Comparison of ENCODE assay signal across 8 mouse cellular contexts in the genomic region with DNA sequence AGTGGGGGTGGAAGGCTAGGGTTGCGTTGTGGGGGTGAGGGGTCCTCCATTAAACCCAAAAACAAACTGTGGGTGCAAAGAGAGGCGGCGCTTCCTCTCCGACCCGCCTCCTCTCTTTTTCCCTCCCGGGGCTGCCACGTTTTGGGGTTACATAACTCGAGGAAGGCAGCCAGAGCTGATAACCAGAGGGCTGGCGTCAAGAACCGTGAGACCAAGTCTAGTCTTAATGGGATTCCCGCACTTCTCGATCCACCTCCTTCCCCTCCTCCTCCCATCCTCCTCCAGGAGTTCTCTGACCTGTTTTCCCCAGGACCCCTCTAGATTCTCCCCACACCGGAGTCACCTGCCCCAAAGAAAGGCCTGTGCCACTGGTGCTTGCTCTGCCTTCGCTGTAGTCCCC. TPM values are rescaled to one million over a fixed set of nuclear protein-coding genes. Genes with fewer than 3 reads are reported as not detected.
DNase-seq lines count a peak whose midpoint lies in the region; ATAC-seq lines count a peak whose summit lies in the region.

No protein-coding gene starts in this region.

- 21% methylated on average over 14 of the region's 14 CpGs for WGBS in hindbrain, embryonic 15.5 days

- no peak overlapping the region for H3K9ac ChIP-seq in hindbrain, embryonic 15.5 days

- no peak overlapping the region for H3K27ac ChIP-seq in hindbrain, embryonic 15.5 days (replicated peaks)

- peak; percentile 30 for DNase-seq in adrenal gland, postnatal 10 days
- DNase-seq in adrenal gland, adult 8-10 months, result no peak
- DNase-seq in urinary bladder, postnatal 25 days (ENCODE audit: low spot score), result peak; percentile 35
- no peak for DNase-seq in urinary bladder, postnatal 10 days (ENCODE audit: low spot score)
- peak; percentile 38 for DNase-seq in lung, postnatal 36 days
- no peak for DNase-seq in T-cell, adult 2 months (ENCODE audit: low spot score)

- H3K4me3 ChIP-seq in hindbrain, embryonic 15.5 days, result peak overlapping the region; percentile 46

- H3K27me3 ChIP-seq in hindbrain, embryonic 15.5 days, result no peaks in the 10 kb centered on the region

- H3K4me2 ChIP-seq in hindbrain, embryonic 15.5 days, result peak overlapping the region; percentile 87

- H3K9me3 ChIP-seq in hindbrain, embryonic 15.5 days, result no peaks in the 10 kb centered on the region

- H3K36me3 ChIP-seq in hindbrain, embryonic 15.5 days, result no peaks in the 10 kb centered on the region; the same call in 1 of the 2 replicates

- no peak for ATAC-seq in hindbrain, embryonic 15.5 days (ENCODE audit: low FRiP score, low read depth)
- ATAC-seq in erythroblast, adult 5-6 weeks (replicated peaks; ENCODE audit: low FRiP score, poor library complexity, severe bottlenecking), result no peak

- peaks cover 16% of the 10 kb centered on the region for H3K4me1 ChIP-seq in hindbrain, embryonic 15.5 days (replicated peaks)

RNA-seq across cellular contexts. Expression of gene Cpxm1, which starts 0.7 kb away (rescaled TPM):
- total RNA-seq in adrenal gland, postnatal 10 days (2021), result 10 to 100 TPM; 15.8 to 16.8 TPM
- 10 to 100 TPM in 1 of 4 experiments, 1 to 10 TPM in 3; 5.5 to 12.3 (median 7.9) TPM for total RNA-seq in adrenal gland, adult 8-10 months (2022)
- polyA plus RNA-seq in hindbrain, embryonic 15.5 days (2015; fragmentation: Nextera tagmentation; extraction: Ambion mirVana), result 29.0 and 32.6 TPM in 2 replicates
- total RNA-seq in erythroblast, adult 5-6 weeks (2015; ENCODE audit: low replicate concordance), result not detected in 2 replicates
- total RNA-seq in erythroblast, adult 5-6 weeks (2017; ENCODE audit: low replicate concordance), result not detected in 2 replicates

RNA-seq across cellular contexts. Expression of gene Gm28372, which starts 6.9 kb away (rescaled TPM):
- not detected for total RNA-seq in adrenal gland, postnatal 10 days (2021)
- total RNA-seq in adrenal gland, adult 8-10 months (2022), result not detected
- polyA plus RNA-seq in hindbrain, embryonic 15.5 days (2015; fragmentation: Nextera tagmentation; extraction: Ambion mirVana), result 0.12 and 0.26 TPM in 2 replicates
- not detected in 2 replicates for total RNA-seq in erythroblast, adult 5-6 weeks (2015; ENCODE audit: low replicate concordance)
- not detected in 2 replicates for total RNA-seq in erythroblast, adult 5-6 weeks (2017; ENCODE audit: low replicate concordance)

RNA-seq across cellular contexts. Expression of gene 1700020A23Rik, which starts 7.0 kb away (rescaled TPM):
- total RNA-seq in adrenal gland, postnatal 10 days (2021), result not detected
- total RNA-seq in adrenal gland, adult 8-10 months (2022), result 1 to 10 TPM in 1 of 4 experiments, not detected in 3; 4.6 TPM
- polyA plus RNA-seq in hindbrain, embryonic 15.5 days (2015; fragmentation: Nextera tagmentation; extraction: Ambion mirVana), result 0.38 and 0.97 TPM in 2 replicates
- not detected in 2 replicates for total RNA-seq in erythroblast, adult 5-6 weeks (2015; ENCODE audit: low replicate concordance)
- total RNA-seq in erythroblast, adult 5-6 weeks (2017; ENCODE audit: low replicate concordance), result not detected in 2 replicates

RNA-seq across cellular contexts. Expression of gene Tmem239, which starts 8.2 kb away (rescaled TPM):
- not detected for total RNA-seq in adrenal gland, postnatal 10 days (2021)
- total RNA-seq in adrenal gland, adult 8-10 months (2022), result not detected
- polyA plus RNA-seq in hindbrain, embryonic 15.5 days (2015; fragmentation: Nextera tagmentation; extraction: Ambion mirVana), result 0.36 TPM in 1 of 2 replicates, not detected in the other
- not detected in 2 replicates for total RNA-seq in erythroblast, adult 5-6 weeks (2015; ENCODE audit: low replicate concordance)
- total RNA-seq in erythroblast, adult 5-6 weeks (2017; ENCODE audit: low replicate concordance), result not detected in 2 replicates

RNA-seq across cellular contexts. Expression of gene Vps16, which starts 26.0 kb away (rescaled TPM):
- 10 to 100 TPM; 57.5 to 58.1 TPM for total RNA-seq in adrenal gland, postnatal 10 days (2021)
- total RNA-seq in adrenal gland, adult 8-10 months (2022), result 10 to 100 TPM; 71.0 to 93.1 (median 71.7) TPM
- polyA plus RNA-seq in hindbrain, embryonic 15.5 days (2015; fragmentation: Nextera tagmentation; extraction: Ambion mirVana), result 102 and 105 TPM in 2 replicates
- total RNA-seq in erythroblast, adult 5-6 weeks (2015; ENCODE audit: low replicate concordance), result 35.1 and 78.4 TPM in 2 replicates
- 37.1 and 47.7 TPM in 2 replicates for total RNA-seq in erythroblast, adult 5-6 weeks (2017; ENCODE audit: low replicate concordance)

Comparison
In these comparisons a context has a peak if more than half of its experiments do, and no peak if none do; other contexts are left out.
1. DNase-seq: peak in adrenal gland, postnatal 10 days (single experiment), urinary bladder, postnatal 25 days (single experiment) and lung, postnatal 36 days (single experiment); none in adrenal gland, adult 8-10 months (single experiment), urinary bladder, postnatal 10 days (single experiment) and T-cell, adult 2 months (single experiment).
2. RNA of gene Cpxm1, which starts 0.7 kb away (total RNA-seq): 15.8 to 16.8 TPM in adrenal gland, postnatal 10 days and 5.5 to 12.3 TPM in adrenal gland, adult 8-10 months; not detected in erythroblast, adult 5-6 weeks; every median in the first group is over 4 times any median in the second.